Mouse (Mus musculus) testis, adult 2 months (tissue): ENCODE measurements around the gene Inafm1. TPM values are rescaled to one million over a fixed set of nuclear protein-coding genes. Genes with fewer than 3 reads are reported as not detected.

ENCODE experiments used
- H3K27ac ChIP-seq: fragments of 200-500 bp; 2 replicates; pipeline ENCODE4 v1.5.1; 2012; ENCODE audit warnings: low read depth, low read length; ENCODE audit not compliant: control insufficient read depth, insufficient read depth
- H3K27me3 ChIP-seq: fragments of 200-500 bp; 2 replicates; pipeline ENCODE4 v1.6.1; 2012; ENCODE audit warnings: mild to moderate bottlenecking, low read length, moderate library complexity; ENCODE audit not compliant: control insufficient read depth, insufficient read depth
- H3K36me3 ChIP-seq: fragments of 200-500 bp; 2 replicates; pipeline ENCODE4 v1.6.1; 2012; ENCODE audit warnings: mild to moderate bottlenecking, low read length; ENCODE audit not compliant: control insufficient read depth, insufficient read depth
- H3K4me1 ChIP-seq: fragments of 200-500 bp; 2 replicates; pipeline ENCODE4 v1.6.1; 2012; ENCODE audit warnings: low read length; ENCODE audit not compliant: control insufficient read depth, insufficient read depth
- H3K4me3 ChIP-seq: fragments of 200-500 bp; 2 replicates; pipeline ENCODE4 v1.5.1; 2012; ENCODE audit warnings: low read depth, mild to moderate bottlenecking, low read length, moderate library complexity, mixed read lengths; ENCODE audit not compliant: control insufficient read depth
- CTCF ChIP-seq: fragments of 200-500 bp; IDR thresholded peaks from 2 replicates; pipeline ENCODE4 v1.5.1; 2012; ENCODE audit warnings: low read depth, mild to moderate bottlenecking, inconsistent platforms, low read length, moderate library complexity; ENCODE audit not compliant: control insufficient read depth, insufficient read depth, insufficient replicate concordance
- POLR2A ChIP-seq: fragments of 200-500 bp; IDR thresholded peaks from 2 replicates; pipeline ENCODE4 v1.6.1; 2012; ENCODE audit warnings: low read depth, mild to moderate bottlenecking, inconsistent platforms, low read length, moderate library complexity; ENCODE audit not compliant: control insufficient read depth
- polyA plus RNA-seq: library from polyadenylated mRNA; depleted of rRNA; stranded (reverse); fragments of >200 nt; gene quantifications from 2 replicates; pipeline ENCODE4 v1.2.3, GENCODE M21; 2012; rRNA removed

Inafm1 gene
- polyA plus RNA-seq, 1 experiment: 19.5 TPM

DNA sequence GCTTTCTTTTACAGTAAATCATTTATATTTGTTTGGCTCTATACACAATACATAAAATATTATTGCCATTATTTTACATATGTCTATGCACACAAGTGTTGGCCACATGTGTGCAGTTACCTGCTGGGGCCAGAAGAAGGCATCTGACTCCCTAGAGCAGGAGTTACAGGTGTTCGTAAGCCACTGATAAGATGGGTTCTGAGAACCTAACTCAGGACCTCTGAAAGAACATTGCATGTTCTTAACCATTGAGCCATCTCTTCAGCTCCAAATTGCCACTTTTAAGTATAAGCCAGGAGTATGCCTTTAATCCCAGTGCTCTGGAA is 32.5 kb downstream of the Inafm1 start:
- TF ChIP-seq CTCF (no peak), POLR2A (no peak)
- H3K4me3 ChIP-seq: no peak overlapping the region
- H3K4me1 ChIP-seq: peaks cover 2% of the 10 kb centered on the region
- no peaks in the 10 kb centered on the region for H3K27me3 ChIP-seq
- no peak overlapping the region for H3K27ac ChIP-seq
- no peaks in the 10 kb centered on the region for H3K36me3 ChIP-seq

GRCm38 (mm10) chr7:16240281-16240977 is 33.0 kb downstream of the Inafm1 start:
- peaks cover 2% of the 10 kb centered on the region for H3K4me1 ChIP-seq
- no peak overlapping the region for H3K4me3 ChIP-seq
- TF ChIP-seq POLR2A (no peak), CTCF (no peak)
- H3K36me3 ChIP-seq: no peaks in the 10 kb centered on the region
- no peak overlapping the region for H3K27ac ChIP-seq
- H3K27me3 ChIP-seq: no peaks in the 10 kb centered on the region

GRCm38 (mm10) chr7:16239554-16239997 is 33.8 kb downstream of the Inafm1 start:
- H3K4me3 ChIP-seq: no peak overlapping the region
- no peaks in the 10 kb centered on the region for H3K36me3 ChIP-seq
- peaks cover 2% of the 10 kb centered on the region for H3K4me1 ChIP-seq
- H3K27ac ChIP-seq: no peak overlapping the region
- no peak for TF ChIP-seq CTCF
- TF ChIP-seq POLR2A: no peak
- no peaks in the 10 kb centered on the region for H3K27me3 ChIP-seq

DNA sequence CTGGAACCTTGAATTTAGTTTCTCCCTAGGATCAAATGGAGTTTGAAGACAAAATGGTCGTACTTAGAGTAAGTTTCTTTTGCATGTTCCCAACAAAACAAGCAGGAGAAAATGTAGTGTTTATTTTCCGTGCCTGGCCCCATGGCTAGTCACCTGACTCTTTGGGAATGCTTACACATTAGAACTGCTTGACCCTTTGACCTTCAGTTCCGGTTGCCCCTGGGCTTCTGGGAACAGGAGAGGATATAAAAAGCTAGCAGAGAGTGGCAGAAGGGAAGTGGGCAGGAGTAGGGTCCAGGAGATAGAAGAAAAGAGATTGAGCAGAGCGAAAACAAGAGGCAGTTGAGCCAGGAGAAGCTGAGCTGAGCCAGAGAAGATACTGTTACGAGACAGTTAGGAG is 43.5 kb downstream of the Inafm1 start:
- no peak for TF ChIP-seq CTCF
- TF ChIP-seq POLR2A: no peak
- Histone ChIP-seq H3K27ac (no peak overlapping the region), H3K36me3 (no peaks in the 10 kb centered on the region), H3K4me1 (peaks cover 4% of the 10 kb centered on the region), H3K27me3 (no peaks in the 10 kb centered on the region), H3K4me3 (no peak overlapping the region)

Other genes with a start within 250 kb of the Inafm1 start
- gene Bicra, start 225.7 kb downstream of the Inafm1 start, polyA plus RNA-seq: 5.9 and 7.3 TPM in 2 replicates
- gene Zfp541, start 211.8 kb downstream of the Inafm1 start, polyA plus RNA-seq: 98.8 and 100 TPM in 2 replicates
- gene Napa, start 175.2 kb downstream of the Inafm1 start, polyA plus RNA-seq: 134 and 145 TPM in 2 replicates
- 13.6 and 14.4 TPM in 2 replicates for gene Kptn, start 153.7 kb downstream of the Inafm1 start, polyA plus RNA-seq
- gene Slc8a2, start 143.8 kb downstream of the Inafm1 start, polyA plus RNA-seq: 34.7 and 35.7 TPM in 2 replicates
- gene Meis3, start 98.5 kb downstream of the Inafm1 start, polyA plus RNA-seq: 2.5 and 2.6 TPM in 2 replicates
- 26.2 and 27.1 TPM in 2 replicates for gene Dhx34, start 51.6 kb downstream of the Inafm1 start, polyA plus RNA-seq
- 0.02 and 0.07 TPM in 2 replicates for gene C5ar2, start 29.5 kb downstream of the Inafm1 start, polyA plus RNA-seq
- gene C5ar1, start 14.1 kb downstream of the Inafm1 start, polyA plus RNA-seq: 0.53 and 0.65 TPM in 2 replicates
- 46.0 and 47.1 TPM in 2 replicates for gene Ccdc9, start 13.2 kb upstream of the Inafm1 start, polyA plus RNA-seq
- 4.0 and 6.1 TPM in 2 replicates for gene Bbc3, start 34.8 kb upstream of the Inafm1 start, polyA plus RNA-seq
- gene Sae1, start 114.2 kb upstream of the Inafm1 start, polyA plus RNA-seq: 53.7 and 61.4 TPM in 2 replicates
- 14.4 and 17.2 TPM in 2 replicates for gene Zc3h4, start 127.3 kb upstream of the Inafm1 start, polyA plus RNA-seq
- gene Tmem160, start 179.2 kb upstream of the Inafm1 start, polyA plus RNA-seq: 3.5 and 5.6 TPM in 2 replicates
- gene Npas1, start 204.1 kb upstream of the Inafm1 start, polyA plus RNA-seq: 0.72 and 1.4 TPM in 2 replicates